Mouse (Mus musculus) lung, postnatal 4 days (tissue): ENCODE data around the gene Nid2.

Experiments
- DNase-seq, 2 experiments: peaks; one replicate each; pipeline ENCODE4 v3.0.0; 2021

Nid2 gene

DNA sequence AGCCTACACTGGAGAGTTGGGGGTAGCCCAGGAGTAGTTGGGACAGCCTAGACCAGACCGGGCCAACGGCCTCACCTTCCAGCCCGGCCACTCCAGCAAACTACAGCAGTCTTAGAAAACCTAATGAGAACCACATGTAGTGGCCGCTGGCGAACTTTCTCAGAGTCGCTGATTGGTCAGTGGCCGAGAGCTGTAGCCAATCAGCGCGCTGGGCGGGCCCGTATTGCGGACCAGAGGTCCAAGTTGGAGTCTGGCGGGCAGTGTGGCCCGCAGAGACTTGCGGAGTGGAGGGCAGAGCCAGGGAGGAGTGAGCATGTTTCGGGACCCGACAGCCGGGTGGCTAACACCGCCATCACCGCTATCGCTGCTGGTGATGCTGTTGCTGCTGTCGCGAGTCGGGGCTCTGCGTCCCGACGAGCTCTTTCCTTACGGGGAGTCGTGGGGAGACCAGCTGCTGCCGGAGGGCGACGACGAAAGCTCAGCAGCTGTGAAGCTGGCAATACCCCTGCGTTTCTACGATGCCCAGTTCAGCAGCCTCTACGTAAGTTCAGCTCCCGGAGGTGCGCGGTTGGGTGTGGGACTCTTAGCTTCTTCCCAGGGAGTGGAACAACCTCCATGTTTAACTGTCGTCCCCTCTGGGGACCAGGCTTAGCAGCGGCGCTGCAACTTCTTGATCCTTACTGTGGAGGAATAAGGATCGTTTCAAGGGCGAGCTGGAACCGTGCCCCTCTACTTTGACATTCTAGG is at the start of gene Nid2:
Gene Nid2, plus strand, starts transcription at position 241 of the 747 bp plus-strand sequence.
- DNase-seq: peak; percentile 92

DNA sequence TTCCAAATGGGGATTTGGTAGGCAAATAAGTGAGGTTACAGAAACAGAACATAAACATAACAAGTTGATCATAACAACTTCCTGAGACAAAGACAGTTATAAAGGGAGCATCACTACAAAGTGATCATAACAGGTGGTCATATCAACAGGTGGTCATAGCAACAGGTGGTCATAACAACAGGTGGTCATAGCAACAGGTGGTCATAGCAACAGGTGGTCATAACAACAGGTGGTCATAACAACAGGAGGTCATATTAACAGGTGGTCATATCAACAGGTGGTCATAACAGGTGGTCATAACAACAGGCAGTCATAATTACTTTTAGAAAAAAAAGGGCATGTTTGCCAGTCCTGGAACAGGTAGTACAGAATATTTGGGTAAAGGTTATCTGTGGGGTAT is 49.5 kb upstream of the Nid2 start:
- DNase-seq: no peak

DNA sequence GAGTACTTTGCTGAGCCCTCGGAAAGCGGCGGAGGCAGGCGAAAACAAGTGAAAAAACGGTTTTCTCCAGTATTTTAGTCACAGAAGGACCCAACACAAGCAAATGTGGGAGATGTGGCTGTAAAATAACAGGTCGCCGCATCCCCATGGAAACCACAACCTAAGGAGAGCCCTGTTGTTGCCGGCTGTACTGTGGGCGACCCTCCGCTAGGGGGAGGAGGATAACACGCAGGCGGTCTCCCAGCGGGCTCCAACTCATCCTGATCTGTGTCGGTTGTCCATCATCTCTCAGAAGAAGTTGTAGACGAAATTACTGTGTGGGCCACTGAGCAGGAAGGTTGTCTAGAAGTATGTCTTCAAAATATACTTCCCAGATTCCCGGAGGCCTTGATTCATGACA is 45.4 kb upstream of the Nid2 start:
- DNase-seq: peak; percentile 78 to 86

DNA sequence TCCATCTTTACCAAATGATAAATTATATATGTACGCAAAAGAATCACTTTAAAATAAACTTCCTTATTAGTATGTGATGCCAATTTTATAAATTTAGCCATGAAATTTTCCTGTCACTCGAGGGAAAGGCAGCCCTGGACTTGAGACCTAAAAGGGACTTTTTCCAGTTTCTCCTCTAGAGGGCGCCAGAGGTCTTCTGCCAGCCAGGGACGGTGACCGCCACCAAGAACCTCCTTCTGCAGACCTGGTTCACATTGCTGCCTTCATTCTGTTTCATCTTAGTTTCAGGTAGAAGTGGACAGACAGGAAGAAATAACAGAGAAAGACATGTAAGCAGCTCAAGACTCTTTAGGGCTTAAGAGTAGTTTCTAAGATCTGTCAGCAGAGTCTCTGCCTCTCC is 44.6 kb upstream of the Nid2 start:
- peak; percentile 55 to 81 for DNase-seq

DNA sequence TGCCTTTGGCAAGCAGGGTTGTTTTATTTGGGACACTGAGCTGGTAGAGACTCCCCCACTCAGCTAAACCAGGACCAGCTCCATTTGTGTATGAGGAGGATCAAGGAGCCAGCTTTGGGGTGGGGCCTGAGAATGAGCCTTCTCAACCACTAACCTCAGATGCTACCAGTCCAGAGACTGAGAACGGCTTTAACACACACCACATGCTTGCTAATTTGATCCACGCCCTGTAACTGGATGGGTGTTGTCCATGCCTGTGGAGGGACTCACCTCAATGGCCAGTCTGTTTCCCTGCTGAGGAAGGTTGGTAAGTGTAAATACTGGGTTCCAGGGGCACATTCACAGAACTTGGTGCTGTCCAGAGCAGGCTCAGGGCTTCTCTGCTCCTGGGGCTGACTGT is 44.1 kb upstream of the Nid2 start:
- no peak for DNase-seq

DNA sequence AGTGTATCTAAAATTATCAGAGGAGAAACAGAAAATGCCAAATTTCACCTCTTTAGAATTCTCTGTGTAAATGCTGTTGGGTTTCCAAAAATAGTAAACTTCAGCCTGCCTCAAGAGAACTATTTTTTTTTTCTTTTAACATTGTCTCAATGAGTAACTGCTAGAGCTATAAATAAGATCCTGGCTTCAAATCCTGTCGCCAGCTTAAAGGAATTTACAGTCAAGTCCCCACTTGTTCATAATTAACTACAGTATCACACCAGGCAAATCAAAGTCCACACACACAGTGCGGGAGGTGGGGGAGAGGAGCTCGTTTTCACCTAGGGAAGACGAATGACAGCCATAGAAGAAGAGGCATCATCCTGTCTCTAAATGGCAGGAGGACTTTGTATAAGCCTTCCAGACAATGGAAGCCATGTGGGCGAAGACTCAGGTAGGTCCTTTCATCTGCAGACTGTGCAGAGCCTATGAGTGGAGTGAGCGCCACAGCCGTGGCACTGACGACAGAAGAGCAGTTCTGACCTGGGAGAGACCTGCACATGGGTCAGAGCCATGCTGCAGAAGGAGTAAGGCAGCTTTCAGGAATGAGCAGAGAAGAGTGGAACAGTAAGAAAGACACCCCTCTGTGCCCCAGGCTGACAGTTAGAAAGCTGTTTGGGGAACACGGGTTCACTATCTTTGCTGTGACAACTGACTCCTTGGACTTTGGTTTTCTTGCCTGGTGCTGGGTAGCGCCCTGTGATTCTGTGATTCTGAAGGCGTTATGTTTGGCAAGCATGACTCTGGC is 43.2 kb upstream of the Nid2 start:
- no peak for DNase-seq

DNA sequence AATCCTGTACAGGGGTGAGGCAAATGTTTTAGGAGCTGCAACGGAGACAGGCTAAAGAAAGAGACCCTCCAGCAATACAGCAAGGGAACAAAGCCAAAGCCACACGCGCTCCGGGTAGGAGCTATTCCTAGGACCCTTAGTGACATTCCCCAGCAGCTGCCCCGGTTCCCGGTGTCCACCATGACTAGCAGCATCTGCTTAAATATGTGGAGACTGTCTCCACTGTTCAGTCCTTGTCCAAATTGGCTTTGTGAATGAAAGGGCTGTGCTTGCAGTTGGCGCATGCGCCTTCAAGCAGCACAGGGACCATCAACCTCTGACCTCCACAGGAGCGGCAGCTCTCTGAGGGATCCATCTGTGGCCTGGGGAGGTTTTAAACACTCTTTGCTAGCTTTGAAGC is 41.9 kb upstream of the Nid2 start:
- no peak for DNase-seq

DNA sequence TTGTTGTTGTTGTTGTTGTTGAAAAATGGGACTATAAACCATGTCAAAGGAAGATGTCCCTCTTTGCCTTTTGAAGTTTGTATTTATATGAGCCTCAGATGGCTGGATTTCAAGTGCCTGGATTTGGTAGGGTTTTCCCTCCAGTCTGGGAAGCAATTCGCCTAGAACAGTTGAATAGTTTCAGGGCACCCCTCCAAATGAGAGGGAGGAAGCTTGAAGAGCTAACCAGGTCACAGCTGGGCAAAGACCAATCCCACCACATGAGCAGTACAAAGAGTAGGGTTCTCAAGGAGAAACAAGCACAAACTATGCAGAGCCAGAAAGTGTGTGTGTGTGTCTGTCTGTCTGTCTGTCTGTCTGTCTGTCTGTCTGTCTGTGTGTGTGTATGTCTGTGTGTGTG is 39.3 kb upstream of the Nid2 start:
- no peak for DNase-seq

DNA sequence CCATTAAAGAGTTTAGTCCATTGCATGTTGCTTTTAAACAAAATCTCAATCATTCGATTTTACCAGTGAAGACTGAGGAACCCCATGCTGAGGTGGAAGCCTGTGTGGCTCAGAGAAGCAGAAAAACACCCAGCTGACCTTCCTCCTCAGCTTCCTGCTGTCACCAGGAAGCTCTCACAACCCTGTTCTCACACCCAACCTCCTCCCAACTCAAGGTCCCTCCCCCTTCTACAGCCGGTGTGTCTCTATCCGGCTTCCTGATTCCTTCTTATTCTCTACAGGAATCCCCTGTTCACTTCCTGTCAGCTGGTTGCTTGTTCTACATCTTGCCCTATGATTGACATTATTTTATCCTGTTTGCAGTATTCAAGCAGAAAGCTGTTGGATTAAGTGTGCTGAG is 38.0 kb upstream of the Nid2 start:
- DNase-seq: peak in 1 of 2 experiments; percentile 43

DNA sequence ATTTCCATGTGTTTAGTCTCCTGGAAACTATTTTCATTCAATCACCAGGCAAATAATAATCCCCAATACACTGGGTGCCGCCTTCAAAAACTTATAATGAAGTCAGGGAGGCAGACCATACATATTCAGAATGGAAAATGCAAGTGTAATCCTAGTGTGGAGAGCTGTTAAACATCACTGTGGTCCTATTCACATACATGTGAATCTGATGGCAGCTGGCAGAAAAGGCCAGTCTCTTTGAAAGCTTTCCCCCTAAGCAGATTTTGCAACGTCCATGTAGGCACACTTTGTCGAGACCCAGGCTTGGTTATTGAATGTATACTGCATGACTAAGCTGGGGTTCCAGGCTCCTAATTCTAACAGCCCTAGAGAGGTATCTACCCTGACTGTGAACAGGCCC is 32.0 kb upstream of the Nid2 start:
- DNase-seq: no peak

DNA sequence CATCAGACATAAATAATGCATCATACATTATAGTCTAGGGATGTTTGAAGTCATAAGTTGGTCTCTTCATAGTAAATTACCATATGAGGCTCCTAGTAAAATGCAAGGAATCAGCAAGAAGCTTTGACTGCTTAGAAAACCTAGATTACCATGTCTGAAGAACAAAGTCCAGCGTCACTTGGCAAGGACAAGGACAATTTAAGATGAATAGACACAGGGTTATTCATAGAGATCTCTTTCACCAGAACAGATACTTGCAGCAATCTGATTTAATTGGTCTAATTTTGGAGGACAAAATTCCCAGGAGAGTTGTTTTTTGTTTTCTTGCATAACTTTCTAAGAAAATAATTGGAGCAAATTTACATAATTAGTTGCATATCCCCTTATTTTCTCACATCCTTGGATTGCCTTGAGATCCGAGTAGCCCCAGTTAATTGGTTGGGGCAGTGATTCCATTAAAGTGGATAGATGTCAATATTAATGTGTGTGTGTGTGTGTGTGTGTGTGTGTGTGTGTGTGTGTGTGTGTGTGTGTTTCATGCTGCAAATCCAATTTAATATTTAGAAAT is 30.9 kb upstream of the Nid2 start:
- no peak for DNase-seq

DNA sequence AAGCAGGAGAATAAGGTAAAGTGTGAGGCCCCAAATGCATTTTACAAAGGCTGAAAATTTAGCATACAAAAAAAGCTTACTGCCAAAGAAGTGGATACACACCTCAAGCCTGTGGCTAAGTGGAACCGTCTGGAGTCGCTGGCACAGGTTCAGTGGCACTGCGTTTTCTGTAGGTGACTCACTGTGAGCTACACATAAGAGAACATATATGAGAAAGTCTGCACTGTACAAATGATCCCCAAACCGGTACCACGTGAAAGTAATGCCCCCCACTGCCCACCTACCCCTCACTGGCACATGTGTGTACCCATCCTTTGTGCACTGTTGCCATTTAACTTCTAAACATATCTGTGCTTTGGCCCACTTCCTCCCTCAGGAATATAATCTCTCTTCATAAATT is 22.8 kb upstream of the Nid2 start:
- DNase-seq: no peak

DNA sequence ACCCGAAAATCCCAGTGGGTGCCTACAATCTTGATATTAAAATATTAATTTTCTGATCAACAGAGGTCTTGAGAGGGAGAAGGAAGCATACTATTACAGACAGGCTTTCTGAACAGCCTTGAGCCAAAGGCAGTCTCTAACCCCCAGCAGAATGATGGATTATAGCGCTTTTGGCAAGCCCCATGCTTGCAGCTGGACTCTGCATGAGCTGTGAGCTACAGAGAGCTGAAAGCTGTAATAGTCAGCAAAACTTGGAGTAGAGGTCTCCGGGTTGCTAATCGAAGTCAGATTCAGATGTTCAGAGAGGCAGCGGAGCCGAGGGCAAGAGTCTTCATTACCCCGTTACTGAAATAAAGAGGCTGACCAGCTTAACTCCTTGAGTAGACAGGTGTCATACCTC is 22.3 kb upstream of the Nid2 start:
- DNase-seq: peak; percentile 53 to 79

DNA sequence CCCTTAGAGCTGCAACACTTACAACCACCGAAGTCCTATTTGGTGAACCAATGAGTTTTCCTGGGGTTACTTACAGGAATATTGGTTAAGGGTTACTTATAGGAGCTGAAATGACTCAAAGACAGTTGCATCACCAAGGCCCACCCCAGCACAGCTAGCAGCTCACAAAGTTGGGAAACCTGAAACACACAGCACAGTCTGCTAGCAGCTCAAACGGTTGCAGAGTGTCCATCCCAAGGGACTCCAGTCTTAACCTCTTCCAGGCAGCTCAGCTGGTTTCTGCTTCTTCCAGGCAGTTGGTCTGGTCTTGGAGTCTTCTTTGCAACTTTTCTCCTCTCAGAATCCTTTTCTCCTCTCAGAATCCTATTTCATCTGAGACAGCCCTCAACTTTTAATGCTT is 19.0 kb upstream of the Nid2 start:
- DNase-seq: no peak

DNA sequence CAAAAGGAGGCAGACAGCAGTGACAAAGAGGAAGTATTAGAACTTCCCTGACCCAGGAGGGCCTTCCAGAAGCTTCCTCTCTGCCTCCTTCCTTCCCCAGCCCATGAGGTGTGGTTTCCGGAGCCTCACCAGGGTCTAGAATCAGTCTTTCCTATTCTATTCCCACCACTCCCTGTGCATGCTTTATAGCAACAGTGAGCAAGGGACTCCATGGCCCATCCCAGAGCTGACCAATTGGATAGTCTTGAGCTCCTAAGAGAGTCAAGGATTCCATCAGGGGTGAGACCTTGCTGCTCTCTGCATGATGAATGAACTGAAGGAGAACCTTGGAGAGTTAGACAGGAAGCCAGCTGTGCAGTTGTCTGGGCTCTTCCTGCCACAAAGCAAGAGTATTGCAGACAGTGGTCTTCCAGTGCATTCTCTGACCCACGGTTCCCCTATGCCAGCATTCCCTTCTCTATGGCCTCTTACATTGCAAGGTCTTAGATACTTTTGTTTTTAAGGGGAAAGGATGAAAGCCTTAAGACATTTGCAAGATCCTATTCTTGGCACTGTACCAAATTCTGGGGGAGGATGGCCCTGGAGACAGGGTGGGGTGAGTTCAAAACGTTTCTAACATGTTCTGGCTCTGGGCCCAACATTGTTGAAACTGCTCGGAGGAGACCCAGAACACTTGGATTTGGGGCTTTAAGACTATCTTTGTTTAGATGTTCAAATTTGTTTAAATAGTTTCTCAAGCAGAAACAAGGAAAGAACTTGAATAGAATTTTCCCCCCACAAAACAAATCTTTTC is 17.4 kb upstream of the Nid2 start:
- peak; percentile 53 to 70 for DNase-seq

DNA sequence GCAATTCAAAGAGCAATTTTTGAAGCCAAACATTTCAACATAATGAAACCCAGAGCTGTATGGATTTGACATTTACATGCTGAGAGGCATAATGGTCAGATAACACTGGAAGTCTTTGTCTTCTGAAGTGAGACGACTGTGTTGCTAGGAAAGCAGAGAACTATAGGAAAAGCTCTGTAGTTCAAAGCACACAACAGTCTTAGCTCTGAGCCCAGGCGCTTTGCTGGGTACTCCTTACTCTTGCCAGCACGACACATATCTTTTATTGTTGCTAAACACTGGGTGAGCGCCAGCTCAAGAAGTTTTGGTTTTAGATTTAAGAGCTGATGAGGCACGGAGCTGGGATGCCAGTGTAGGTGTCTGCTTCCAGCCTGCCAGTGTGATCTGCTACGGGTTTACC is 15.8 kb upstream of the Nid2 start:
- DNase-seq: no peak

DNA sequence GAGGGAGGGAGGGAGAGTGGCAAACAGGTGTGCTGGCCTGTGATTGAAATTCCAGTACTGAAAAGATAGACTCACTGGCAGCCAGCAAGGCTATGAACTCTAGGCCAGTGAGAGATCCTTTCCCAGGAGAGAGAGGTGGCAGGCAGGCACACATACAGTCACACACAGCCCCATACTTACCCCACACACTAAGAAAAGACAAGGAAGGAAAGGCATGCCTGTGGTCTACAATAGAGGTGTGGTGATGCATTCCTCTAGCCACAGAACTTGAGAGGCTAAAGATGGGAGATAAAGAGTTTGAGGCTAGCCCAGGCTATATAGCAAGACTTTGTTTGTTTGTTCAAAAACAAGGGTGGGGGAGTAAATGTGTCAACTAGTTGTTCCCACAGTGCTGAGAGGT is 13.5 kb upstream of the Nid2 start:
- DNase-seq: no peak

DNA sequence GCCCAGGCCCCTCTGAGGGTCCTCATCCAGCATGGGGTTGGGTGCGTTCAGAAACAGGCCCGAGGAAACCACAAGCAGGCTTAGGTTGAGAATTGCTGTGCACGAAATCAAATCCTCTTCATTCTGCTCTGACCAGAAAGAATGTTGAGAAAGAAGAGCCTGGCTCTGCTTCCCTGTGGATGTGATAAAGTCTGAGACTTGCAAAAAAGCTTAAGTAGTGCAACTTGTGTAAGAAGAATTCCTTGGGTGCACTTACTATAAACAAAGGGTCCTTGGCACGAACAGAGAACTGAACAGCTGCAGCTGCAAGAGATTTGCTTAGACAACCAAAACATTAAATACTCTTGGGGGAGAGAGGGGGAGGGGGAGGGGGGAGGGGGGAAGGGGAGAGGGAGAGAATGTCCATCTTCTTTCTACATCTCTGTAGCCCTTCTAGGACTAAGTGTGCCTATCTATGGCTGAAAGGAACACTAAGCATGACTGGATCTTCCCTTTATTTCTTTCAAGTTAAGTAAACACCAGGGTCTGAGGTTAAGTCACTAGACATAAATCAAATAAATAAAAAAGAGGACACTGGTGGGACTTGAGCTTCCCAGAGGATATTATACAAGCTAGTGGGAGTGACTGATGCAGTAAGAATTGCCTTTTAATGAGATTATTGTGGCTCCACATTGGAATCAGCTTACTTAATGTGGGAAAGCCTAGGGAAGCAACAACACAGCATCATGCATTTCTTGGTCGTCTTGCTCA is 12.8 kb upstream of the Nid2 start:
- peak in 1 of 2 experiments; percentile 38 for DNase-seq

DNA sequence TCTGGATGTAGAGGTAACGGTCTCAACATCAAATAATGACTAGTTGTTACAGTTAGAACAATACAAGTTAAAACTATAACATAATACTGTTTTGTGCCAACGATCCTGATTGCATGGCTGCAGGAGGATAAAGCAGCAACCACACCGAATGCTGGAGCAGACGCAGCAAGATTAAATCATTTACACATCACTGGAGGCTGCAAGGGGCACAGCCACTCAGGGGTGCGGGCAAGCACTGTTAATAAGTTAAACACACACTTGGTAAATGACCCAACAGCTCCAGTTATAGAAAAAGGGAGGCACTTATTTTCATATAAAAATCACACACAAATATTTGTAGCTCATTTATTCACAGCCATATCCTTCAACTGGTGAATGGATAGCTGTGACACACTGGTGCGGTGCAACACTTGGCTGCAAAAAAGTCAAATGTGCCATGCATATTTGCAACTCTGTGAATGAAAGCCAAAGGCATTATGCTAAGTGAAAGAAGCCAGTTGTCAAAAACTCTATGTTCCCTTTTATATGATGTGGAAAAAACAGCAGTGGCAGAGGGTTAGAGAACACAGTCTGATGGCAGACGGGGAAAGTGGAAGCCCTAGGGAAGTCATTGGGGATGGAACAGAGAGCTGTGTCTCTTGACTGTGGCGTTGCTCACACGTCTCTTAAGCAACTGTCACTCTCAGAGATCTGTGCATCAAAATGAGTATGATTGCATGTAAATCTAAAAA is 11.5 kb upstream of the Nid2 start:
- DNase-seq: no peak

DNA sequence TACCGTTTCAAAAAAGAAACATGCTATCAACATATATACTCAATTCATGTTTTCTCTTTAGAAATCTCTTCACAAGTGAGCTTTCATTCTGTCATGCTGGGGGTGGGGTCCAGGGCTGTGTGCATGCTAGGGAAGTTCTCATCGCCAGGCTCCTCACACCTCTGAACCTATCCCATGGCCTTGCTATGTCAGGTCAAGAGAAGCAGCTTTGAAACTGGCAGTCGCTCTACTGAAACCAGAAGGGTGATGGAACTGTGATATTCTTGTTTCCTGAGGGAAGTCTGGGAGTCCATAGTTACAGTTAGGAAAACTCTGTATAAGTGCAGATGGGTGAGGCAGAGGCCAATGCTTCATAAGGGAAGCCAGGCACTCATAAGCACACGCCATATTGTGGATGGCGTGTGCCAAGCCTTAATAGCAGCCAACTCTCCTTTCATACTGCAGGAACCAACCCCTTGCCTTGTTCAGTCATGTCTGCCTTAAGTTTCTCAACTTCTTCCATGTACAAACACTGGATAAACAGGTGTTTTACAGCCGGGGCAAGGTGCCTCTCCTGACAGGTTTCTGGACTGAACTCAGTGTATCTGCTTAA is 10.8 kb upstream of the Nid2 start:
- DNase-seq: no peak

DNA sequence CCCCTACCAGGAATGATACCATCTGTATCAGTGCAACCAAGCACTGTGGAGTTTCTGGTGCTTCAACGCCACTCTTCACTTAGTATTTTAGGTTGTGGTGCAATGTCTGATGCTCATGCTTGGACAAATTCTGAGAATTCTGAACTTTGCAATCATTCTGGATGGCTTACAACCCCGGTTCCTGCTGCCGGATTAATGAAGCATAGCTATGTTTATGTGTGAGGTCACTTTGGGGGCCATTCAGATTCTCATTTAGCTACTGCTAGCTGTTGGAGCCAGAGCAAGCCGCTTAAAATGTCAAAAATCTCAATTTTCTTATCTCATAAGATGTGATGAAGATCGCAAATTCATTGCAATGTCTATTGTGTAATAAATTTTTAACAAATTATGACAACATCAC is 6.2 kb upstream of the Nid2 start:
- DNase-seq: peak; percentile 16 to 36
